Mouse (Mus musculus): Measurements from ENCODE around the gene Adam1a.

DNA sequence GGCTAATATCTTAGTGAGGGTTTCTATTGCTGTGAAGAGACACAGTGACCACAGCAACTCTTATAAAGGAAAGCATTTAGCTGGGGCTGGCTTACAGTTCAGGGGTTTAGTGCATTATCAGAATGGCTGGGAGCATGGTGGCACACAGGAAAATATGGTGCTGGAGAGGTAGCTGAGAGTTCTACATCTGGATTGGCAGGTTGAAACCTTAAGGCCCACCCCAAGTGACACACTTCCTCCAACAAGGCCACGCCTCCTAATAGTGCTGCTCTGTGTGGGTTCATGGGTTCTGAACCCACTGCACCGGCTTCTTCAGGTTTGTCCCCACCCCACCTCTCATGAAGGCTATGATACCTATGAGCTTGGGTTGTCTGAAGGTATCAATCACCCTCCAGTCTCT is 72.9 kb downstream of the Adam1a start:
- no peak for TF ChIP-seq POLR2A (IDR thresholded peaks at IDR 0.05; ENCODE audit: extremely low read depth, insufficient read depth, low read length)
- no peak for TF ChIP-seq CTCF (IDR thresholded peaks at IDR 0.05; ENCODE audit: extremely low read depth, insufficient read depth, low read length)

Data from cortical plate, adult 2 months (tissue).